Mouse (Mus musculus) ES-E14 (cell line): ENCODE results near the gene Fam43a. TPM values are rescaled to one million over a fixed set of nuclear protein-coding genes. Genes with fewer than 3 reads are reported as not detected.

Source experiments
- DNase-seq: peaks from one replicate; pipeline ENCODE4 v3.0.0-alpha.2; 2013; ENCODE audit warnings: low read depth, low spot score
- H3K27ac ChIP-seq: 2 replicates; pipeline ENCODE4 v1.5.1; 2012; ENCODE audit warnings: low read depth, mild to moderate bottlenecking, low read length, moderate library complexity, mixed read lengths; ENCODE audit not compliant: poor library complexity, insufficient read depth, severe bottlenecking
- H3K36me3 ChIP-seq: 2 replicates; pipeline ENCODE4 v1.6.1; 2012; ENCODE audit warnings: mild to moderate bottlenecking, low read length, moderate library complexity, mixed read lengths; ENCODE audit not compliant: control insufficient read depth, poor library complexity, insufficient read depth, severe bottlenecking
- H3K4me1 ChIP-seq, 2 experiments: fragments of 150-350 bp in 1 of 2; sonication (generic) in 1 of 2; 2 replicates each; pipeline ENCODE4 v1.6.1; 2012; ENCODE audit warnings: low read length in 2 of 2, mild to moderate bottlenecking in 1 of 2, mixed read lengths in 1 of 2; ENCODE audit not compliant: control insufficient read depth in 2 of 2, insufficient read depth in 2 of 2, poor library complexity in 1 of 2
- H3K4me3 ChIP-seq, 2 experiments: fragments of 150-350 bp in 1 of 2; sonication (generic) in 1 of 2; 2 replicates each; pipeline ENCODE4 v1.5.1; 2012; ENCODE audit warnings: low read length in 2 of 2, low read depth in 1 of 2, mild to moderate bottlenecking in 1 of 2, mixed read lengths in 1 of 2; ENCODE audit not compliant: insufficient read depth in 1 of 2, poor library complexity in 1 of 2, severe bottlenecking in 1 of 2
- H3K9ac ChIP-seq: 2 replicates; pipeline ENCODE4 v1.6.1; 2012; ENCODE audit warnings: low read depth, mild to moderate bottlenecking, low read length, mixed read lengths; ENCODE audit not compliant: poor library complexity, insufficient read depth, severe bottlenecking
- H3K9me3 ChIP-seq: fragments of 150-350 bp; sonication (generic); 2 replicates; pipeline ENCODE4 v1.6.1; 2012; ENCODE audit warnings: low read depth, mild to moderate bottlenecking, low read length; ENCODE audit not compliant: control insufficient read depth, insufficient read depth
- CHD2 ChIP-seq: IDR thresholded peaks from 2 replicates; pipeline ENCODE4 v1.6.1; 2014; ENCODE audit warnings: mild to moderate bottlenecking, low read depth, low read length, inconsistent platforms
- HCFC1 ChIP-seq: IDR thresholded peaks from 2 replicates; pipeline ENCODE4 v1.6.1; 2012; ENCODE audit warnings: low read length, inconsistent platforms, borderline replicate concordance; ENCODE audit not compliant: insufficient read depth
- ZC3H11A ChIP-seq: IDR thresholded peaks from 2 replicates; pipeline ENCODE4 v1.6.1; 2012; ENCODE audit warnings: low read depth, mild to moderate bottlenecking, inconsistent platforms, low read length, borderline replicate concordance
- ZNF384 ChIP-seq: IDR thresholded peaks from 2 replicates; pipeline ENCODE4 v1.6.1; 2012; ENCODE audit warnings: low read depth, low read length, inconsistent platforms
- in situ Hi-C, 2 experiments: fragments of 600-800 bp; cut with MboI; formaldehyde crosslinking; loops; one replicate each; pipeline ENCODE4 v1.15.1; 2025; ENCODE audit warnings: low sequenced_read_pairs in 2 of 2, inconsistent platforms in 1 of 2; ENCODE audit not compliant: unreplicated experiment in 2 of 2
- total RNA-seq: library from RNA; depleted of rRNA; stranded (reverse); fragments of 300-350 nt; gene quantifications from 2 replicates; pipeline ENCODE4 v1.2.3, GENCODE M21; 2012; rRNA removed

The Fam43a gene
- total RNA-seq, 1 experiment: 22.2 TPM

- DNase-seq: no peak
- Histone ChIP-seq H3K27ac (no peak overlapping the region), H3K9me3 (no peaks in the 10 kb centered on the region), H3K4me3 (no peak overlapping the region), H3K36me3 (no peaks in the 10 kb centered on the region), H3K4me1 (peaks cover 6 to 13% of the 10 kb centered on the region in 2 experiments), H3K9ac (no peak overlapping the region)
- in situ Hi-C loops: no loop called here
- TF ChIP-seq HCFC1 (no peak), ZC3H11A (no peak), ZNF384 (no peak), CHD2 (no peak)
These were observed 51.8 kb downstream of the Fam43a start for GRCm38 (mm10) chr16:30651292-30651691.

Other genes with a start within 250 kb of the Fam43a start
- gene Atp13a3, start 193.7 kb upstream of the Fam43a start, total RNA-seq: 87.2 and 98.9 TPM in 2 replicates
- gene Tmem44, start 48.9 kb upstream of the Fam43a start, total RNA-seq: 4.2 and 9.2 TPM in 2 replicates
- gene Lsg1, start 12.1 kb upstream of the Fam43a start, total RNA-seq: 78.0 and 87.2 TPM in 2 replicates